Mouse (Mus musculus) urinary bladder, postnatal 14 days (tissue): ENCODE results near the gene Pou6f1.
"Not testable (repeated sequence)": the region's sequence is repeated elsewhere in the genome, so short reads cannot be mapped to it uniquely, and the experiment has no call there.

ENCODE experiments used
- DNase-seq: peaks from one replicate; pipeline ENCODE4 v3.0.0; 2021; ENCODE audit warnings: low spot score

The Pou6f1 gene

DNA sequence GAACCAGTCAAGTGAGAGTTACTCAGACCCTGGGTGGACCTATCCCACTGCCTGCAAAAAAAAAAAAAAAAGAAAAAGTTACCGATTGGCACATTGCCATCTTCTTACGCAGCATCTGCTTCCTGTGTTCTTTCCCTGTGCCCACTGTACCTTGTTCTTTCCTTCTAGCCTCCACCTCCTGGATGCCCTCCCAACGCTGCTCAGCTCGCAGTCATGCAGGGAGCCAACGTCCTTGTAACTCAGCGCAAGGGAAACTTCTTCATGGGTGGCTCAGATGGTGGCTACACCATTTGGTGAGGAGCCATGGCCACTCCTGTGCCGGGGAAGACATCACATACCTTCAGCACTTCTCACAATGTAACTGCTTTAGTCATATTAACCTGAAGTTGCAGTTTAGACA, 19.4 kb upstream of the Pou6f1 start:
- DNase-seq = no peak

DNA sequence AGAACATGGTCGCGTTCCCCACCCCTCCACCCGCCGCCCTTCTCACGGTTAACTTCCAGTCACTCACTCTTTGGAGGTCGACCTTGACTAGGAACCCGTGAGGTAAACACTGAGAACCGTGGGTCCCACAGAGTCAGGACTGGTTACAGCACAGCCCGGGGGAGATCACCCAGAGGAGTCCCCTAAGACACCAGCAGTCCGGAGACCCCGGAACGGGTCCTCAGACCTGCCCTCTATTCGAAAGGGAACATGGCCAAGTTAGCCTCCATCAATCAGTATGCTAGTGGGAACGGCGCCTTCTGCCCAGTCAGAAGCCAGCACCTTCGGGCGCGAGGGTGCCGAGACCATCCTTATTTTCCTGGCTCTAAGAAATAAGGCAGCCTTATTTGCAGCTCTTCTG, 16.4 kb upstream of the Pou6f1 start:
- DNase-seq = no peak

DNA sequence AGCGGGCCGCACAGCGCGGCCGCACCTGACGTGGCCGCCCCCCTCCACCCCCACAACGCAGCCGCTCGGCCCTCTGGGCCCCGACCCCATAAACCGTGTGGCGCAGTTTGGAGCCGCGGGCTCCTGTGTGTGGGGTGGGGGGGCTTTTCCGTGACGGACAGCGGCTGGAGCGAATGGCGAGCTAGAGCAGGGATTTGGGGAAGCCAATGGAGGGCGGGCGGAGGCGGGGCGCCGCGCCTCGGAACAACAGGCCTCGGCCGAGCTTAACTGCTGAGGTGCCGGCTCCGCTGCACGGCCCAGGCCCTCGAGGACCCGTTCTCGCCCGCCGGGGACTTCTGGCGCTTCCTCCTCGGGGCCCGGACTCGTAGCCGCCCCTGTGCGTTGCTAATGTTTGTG, 16.0 kb upstream of the Pou6f1 start:
- DNase-seq = peak; percentile 94

DNA sequence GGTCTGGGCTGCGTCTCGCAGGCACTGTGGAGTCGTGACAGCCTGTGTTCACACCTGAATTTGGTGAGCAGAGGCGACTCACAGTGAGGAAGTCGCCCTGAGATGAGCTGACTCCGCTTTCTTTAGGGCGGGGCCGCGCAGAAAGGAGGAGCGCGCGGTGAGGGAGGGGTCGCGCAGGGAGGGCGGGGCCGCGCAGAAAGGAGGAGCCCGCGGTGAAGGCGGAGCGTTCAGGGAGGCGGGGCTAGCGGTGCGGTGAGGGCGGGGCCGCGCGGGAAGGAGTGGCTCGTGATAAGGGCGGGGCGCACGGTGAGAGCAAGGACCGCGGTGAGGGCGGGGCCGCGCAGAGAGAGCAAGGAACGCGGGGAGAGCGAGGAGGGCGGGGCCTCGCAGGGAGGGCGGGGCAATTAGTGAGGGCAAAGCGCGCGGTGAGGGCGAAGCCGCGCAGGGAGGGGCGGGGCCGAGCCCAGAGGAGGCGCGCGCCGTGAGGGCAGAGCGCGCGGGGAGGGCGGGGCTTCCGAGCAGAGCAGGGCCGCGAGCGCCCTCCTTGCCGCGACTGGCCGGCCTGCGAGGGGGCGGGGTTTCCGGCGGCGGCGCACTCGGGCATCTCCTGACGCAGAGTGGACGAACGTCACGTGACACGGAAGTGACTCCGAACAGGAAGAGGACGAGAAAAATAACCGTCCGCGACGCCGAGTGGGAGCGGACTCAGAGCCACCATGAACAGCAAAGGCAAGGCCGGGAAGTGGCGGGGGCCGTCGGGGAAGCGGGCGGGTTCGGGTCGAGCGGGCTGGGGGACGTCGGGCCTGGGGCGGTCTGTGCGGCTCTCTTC, 15.4 kb upstream of the Pou6f1 start, which contains the start of gene Dazap2:
TSS of gene Dazap2 (plus strand) at position 354 of the 829 bp plus-strand sequence.
- peak; percentile 99 for DNase-seq

DNA sequence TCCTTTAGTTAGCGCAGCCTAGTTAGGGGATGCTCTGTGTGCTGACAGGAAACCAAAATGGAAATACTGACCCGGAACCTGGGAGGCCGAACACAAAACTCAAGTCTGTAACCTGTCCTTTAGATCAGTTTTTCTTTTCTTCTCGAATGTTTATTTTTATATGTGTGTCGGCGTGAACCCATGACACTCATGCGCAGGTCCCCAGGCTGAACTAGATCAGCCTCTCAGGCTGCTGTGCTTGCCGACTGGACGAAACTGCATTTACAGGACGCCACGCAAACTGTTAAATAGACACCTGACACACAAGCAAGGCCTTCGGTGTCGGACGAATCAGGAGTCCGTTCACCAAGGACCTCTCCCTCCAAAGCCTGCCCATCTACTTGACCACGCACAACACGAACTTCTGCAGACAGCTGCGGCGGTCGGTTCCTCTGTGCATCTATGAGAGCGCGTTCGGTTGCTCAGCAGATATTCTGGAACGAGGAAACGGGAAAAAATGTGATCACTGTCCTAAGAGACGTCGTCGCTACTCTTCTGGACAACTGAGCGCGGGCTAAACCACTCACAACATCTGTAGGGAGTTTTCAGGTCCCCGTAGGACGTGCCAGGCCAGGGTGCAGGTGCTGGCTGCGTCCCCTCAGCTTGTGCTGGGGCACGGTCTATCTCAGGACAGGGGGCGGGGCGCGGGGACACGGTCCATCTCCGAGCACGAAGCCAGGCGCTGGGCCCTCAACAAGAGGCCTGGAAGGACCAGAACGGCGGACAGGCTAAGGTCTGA, 14.6 kb upstream of the Pou6f1 start:
- no peak for DNase-seq

DNA sequence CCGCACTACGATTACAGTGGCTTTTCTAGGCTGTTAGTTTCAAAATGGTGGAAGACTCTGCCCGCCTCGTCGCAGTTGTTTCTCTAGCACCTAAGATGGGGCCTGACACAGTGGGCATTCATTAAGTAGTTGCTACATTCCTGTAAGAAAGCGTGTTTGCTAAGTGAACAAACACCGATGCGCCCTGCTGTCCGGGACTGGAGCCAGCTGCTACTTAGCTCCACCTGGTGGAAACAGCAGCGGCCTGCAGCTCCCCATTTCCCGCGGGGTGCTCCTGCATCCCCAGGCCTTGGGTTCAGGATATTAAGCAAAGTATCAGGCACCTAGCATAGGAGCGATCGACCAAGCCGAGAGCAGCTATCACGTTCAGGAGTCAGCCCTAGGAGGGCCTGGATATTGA, 13.8 kb upstream of the Pou6f1 start:
- DNase-seq = peak; percentile 77

DNA sequence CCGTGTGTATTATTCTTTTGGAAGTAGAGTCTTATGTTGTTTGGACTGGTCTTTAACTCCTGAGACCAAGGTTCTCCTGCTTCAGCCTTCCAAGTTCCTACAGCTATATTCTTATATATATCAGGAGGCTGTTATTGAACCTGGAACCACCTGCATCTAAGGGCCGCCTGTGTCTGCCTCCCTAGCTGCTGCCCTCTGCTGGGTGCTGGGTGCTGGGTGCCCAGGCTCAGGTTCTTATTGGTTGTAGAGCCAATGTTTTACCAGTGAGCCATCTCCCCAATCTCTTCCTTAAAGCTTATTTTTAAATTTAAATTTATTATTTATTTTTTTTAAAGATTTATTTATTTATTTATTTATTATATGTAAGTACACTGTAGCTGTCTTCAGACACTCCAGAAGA, 12.6 kb upstream of the Pou6f1 start:
- DNase-seq = no peak

DNA sequence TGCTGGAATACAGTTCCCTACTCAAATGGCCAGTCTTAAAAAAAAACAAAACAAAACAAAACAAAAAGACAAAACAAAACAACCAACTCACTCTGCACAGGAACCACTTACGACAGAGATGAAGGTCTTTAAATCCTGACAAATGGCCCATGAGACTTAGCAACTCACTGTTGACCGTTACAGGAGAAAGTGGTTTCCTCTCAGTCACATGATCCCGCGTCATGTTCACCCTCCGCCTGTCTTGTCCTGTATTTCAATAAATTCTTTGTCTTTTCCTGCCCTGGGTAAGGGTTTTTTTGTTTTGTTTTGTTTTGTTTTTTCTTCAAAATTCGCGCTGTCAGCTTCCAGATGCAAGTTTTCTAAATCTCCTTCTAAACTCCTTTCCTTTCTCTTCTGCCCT, 12.2 kb upstream of the Pou6f1 start:
- DNase-seq = no peak

DNA sequence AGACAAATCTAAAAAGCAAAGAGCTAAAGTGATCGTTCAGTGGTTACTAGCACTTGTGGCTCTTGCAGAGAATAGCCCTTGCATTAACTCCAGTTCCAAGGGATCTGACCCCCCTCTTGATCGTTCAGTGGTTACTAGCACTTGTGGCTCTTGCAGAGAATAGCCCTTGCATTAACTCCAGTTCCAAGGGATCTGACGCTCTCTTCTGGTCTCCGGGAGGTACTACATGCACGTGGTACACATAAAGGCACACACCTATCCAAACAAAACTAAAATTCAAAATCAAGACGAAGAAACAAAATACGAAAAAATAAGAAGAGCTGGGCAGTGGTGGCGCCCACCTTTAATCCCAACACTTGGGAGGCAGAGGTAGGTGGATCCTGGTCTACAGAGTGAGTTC, 6.9 kb upstream of the Pou6f1 start:
- DNase-seq = not testable (repeated sequence)

DNA sequence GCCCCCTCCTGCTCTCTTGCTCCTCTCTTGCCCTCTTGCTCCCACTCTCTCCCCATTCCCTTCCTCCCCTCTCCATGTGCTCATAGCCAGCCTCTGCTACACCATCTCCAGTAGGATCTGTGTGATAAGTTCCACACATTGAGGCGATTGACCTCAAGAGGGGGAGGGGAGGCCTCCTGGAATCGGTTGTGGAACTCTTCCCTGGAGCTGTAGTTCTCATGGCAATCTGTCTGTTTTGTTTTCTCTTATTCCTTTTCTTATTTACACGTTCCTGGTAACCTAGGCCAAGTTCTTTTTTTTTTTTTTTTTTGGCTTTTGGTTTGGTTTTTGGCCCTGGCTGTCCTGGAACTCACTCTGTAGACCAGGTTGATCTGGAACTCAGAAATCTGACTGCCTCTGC, 1.9 kb upstream of the Pou6f1 start:
- no peak for DNase-seq

DNA sequence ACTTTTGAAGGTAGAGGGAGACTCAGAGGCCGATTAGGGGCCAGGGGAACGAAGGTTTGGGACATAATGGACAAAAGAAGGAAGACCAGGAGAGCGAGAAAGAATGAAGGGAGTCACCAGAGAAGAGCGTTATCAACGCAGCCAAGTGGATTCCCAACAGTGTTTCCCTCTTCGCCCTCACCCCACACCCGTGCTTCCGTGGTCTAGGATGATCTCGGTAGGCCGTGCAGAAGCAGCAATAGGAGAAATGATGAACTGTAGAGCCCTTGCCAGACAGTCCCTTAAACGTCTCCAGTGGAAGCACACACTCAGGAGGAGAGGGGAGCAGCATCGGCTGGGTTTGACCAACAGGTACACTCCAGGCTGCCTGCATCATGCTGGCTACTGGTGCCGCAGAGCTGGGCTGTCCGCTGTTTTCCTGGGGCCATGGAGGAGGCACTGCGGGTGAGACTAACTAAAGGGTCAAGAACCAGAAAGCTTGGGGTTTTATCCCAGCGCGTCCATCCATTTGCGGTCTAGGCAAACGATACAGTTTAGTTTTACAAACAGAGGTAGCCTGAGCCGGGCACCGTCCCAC, 1.0 kb upstream of the Pou6f1 start:
- no peak for DNase-seq

DNA sequence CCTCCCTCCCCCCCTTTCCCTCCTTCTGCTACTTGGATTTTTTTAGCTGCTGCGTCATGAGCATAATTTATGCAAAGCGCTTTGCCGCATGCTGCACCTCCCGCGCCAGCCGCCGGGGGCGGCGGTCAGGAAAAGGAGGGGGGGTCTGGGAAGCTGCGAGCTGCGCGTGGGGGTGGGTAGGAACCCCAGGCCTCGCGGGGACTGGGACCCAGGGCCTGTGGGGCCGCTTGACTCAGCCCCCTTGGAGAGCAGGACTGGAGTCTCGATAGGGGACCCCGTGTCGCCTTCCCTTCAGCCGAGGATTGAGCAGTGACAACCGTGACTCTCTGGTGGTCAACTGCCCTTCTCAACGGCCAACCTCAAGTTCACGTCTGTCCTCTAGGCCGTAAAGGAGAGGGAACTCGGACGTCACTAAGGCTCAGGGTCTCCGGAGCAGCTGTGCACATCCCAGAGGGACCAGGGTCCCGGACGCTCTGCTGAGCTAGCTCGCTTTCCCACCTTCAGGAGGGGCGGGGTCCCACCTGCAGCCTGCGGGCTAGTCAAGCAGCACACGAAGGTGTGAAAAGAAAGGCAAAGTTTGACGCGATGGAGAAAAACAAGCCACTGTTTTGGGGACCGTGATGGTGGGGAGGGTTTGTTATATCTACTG, 387 bp upstream of the Pou6f1 start:
- DNase-seq = peak; percentile 75

DNA sequence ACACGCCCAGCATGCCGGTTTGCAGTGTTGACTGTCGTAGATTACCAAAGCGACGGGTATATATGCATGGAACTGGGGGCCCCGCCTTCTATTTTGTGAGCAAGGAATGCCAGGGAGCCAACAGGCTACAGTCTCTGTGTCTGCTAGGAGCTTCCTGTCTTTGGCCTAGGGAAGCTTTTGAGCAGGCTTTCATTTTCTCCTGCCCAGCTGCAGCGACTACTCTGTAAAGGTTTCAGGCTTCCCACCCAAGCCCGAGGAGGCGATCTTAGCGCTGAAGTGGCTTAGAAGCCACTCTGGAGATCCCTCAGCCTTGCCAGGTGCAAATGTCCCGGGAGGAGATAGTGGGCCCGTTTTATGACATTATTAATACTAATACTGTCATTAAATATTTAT, 905 bp downstream of the Pou6f1 start:
- peak; percentile 44 for DNase-seq

DNA sequence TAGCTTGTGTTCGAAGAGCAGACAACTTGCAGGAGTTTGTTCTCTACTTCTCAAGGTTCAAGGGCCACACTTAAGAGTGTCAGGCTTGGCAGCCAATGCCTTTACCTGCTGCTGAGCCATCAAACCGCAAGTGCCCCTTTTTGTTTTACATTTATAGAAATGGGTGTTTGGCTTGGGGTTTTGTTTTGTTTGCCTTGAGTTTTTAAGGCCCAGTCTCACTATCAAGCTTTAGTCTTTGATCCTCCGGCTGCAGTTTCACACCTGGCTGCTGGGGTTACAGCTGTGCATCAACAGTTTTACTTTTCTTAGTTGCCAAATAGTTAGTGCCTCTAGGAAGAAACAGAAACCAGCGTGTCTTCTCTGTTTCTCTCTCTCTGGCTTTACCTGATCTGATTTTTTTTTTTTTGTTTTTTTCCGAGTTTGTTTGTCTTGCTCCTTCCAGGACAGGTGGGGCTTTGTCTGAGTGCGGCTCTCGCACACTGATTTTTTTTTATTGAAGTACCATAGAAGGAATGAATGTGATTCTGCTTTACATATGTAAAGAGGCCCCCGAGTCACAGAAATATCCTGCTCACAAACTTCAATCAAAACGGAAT, 1.4 kb downstream of the Pou6f1 start:
- DNase-seq = no peak

DNA sequence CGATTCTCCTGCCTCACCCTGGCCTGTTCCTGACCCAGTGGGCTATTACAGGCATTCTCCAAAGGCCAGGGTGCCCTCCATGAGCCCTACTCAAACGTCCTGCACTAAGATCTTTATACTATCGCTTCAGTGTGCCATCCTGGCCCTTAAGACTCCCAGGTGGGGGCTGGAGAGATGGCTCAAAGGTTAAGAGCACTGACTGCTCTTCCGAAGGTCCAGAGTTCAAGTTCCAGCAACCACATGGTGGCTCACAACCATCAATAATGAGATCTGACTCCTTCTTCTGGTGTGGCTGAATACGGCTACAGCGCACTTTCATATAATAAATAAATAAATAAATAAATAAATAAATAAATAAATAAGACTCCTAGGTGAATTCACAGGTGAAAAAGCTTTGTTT, 7.0 kb downstream of the Pou6f1 start:
- DNase-seq = no peak

DNA sequence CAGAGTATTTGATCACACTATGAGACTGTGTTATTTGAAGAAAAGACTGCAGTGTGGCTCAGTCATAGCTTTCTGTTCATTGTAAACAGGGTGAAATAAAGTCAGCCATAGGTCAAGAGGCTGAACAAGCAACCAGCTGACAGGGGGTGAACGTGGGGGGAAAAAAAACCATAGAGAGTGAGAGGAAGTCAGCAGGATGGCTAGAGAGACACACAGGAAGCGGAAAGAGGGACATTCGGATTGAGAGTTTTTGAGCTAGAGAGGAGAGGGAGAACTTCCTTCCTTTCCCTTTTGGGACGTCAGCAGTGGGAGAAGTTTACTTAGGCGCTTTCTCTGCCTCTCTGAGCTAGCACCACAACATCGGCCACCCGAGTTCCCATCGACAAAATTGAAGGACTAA, 9.3 kb downstream of the Pou6f1 start:
- no peak for DNase-seq

DNA sequence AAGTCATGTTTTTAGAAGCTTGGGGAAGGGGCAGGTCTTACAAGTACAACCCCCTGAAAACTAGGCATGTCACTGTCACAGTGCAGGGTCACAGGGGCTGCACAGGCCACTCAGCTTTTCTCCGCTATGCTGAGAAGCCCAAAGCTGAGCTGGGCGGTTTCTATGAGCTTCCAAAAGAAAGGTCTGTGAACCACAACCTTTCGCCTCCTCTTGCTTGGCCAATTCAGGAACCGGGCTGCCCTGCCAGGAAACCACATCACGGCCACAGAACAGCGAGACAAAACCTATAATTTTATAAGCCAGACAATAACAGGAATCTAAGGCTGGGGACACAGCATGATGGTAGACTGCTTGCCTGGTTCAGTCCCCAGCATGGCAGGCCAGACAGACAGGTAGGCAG, 11.5 kb downstream of the Pou6f1 start:
- no peak for DNase-seq

DNA sequence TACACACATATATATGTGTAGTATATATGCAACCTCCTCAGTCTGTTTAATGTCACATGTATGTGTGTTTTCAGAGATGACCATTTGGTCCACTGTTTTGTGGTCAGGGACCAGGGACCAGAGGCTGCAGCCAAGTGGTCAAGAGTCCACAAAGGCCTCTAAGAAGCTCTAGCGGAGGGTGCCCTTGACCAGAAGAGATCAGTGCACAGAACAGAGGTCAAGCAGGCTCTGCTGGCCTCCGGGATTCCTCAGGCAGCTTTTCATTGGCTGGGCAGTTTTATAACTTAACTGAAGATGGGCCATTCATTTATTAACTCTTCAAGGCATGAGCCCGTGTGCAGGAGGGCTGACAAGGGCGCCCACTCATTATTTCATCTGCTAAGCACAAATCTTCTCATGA, 12.6 kb downstream of the Pou6f1 start:
- no peak for DNase-seq

DNA sequence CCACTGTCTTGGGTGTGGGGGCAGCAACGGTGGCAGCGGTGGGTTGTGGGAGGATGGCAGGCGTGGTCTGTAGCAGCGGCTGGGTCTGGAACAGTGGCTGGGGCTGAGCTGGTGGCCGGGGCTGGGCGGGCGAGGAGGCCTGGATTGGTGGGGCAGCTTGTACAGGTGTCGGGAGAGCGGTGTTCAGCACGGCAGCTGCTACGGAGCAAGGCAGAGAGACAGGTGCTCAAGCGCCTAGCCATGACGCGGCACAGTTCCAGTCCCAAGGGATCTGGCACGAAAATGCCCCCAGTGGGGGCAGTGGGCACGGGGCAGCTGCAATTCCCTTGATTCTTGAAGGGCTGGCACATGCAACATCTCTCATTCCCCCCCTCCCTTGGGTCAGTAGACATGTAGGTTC, 13.9 kb downstream of the Pou6f1 start:
- no peak for DNase-seq

DNA sequence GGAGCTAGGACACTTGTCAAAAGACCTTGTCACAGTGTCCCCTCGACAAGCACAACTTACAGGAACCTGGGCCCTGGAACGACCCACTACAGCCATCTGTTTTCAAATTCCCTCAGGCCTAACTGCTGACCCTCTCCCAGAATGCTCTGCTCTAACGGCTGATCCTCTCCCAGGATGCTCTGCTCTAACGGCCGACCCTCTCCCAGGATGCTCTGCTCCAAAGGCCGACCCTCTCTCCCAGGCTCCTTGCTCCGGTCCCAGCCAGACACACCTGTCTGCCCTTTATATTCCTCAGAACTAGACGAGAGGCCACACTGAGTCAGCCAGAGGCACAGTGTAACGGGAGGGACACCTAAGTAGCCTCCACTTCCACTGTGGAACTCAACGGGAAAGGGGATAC, 19.7 kb downstream of the Pou6f1 start:
- no peak for DNase-seq

DNA sequence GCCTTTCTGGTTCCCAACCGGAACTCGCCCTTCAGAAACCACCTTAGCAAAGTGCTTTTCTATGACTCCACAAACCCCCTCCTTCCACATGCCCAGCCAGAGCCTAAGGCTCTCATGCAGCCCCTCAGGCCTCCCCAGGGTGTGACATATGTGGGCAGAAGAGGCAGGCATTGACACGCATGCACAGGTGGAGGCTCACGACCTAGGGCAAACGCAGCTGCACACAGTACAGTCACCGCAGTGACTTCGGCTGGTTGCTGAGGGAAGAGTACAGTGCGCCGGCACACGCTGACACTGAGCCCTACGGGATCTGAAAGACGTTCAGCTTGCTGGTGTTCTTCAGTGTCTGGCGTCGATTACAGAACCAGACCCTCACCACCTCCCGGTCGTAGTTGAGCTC, 21.8 kb downstream of the Pou6f1 start:
- no peak for DNase-seq

DNA sequence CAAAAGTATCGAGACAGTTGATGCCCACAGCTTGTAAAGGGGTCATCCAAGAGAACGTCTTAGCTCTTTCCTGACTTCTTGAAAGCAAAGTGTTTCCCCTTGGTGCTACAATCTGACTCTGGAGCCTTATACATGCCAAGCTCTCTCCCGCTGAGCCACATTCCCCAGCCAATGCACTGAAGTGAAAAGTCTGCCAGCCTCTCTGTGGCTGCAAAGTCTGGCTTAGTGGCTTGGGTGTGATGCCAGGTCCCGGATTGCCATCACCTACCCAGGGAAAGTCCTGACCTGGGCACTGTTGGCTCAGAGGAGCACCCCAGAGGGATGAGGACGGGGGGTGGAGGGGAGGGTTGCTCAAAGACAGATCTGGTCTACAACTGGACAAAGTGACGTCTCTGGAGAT, 23.0 kb downstream of the Pou6f1 start:
- no peak for DNase-seq
